Mouse (Mus musculus): ENCODE results near the gene Fhit.

Gene Fhit

GRCm38 (mm10) chr14:10933667-10934066, 228.2 kb downstream of the Fhit start:
- in situ Hi-C loops (cut with MboI; ENCODE audit: unreplicated experiment in 2 of 2) = no loop called here

GRCm38 (mm10) chr14:10917893-10918803, 243.7 kb downstream of the Fhit start:
- in situ Hi-C loops (cut with MboI; ENCODE audit: unreplicated experiment in 2 of 2) = no loop called here

GRCm38 (mm10) chr14:10908011-10908410, 253.8 kb downstream of the Fhit start:
- in situ Hi-C loops (cut with MboI; ENCODE audit: unreplicated experiment in 2 of 2) = no loop called here

- in situ Hi-C loops (cut with MboI; ENCODE audit: unreplicated experiment in 2 of 2) = no loop called here
These were observed 279.1 kb downstream of the Fhit start for GRCm38 (mm10) chr14:10882759-10883158.

GRCm38 (mm10) chr14:10880749-10881148, 281.1 kb downstream of the Fhit start:
- in situ Hi-C loops (cut with MboI; ENCODE audit: unreplicated experiment in 2 of 2) = no loop called here

GRCm38 (mm10) chr14:10874595-10875372, 287.1 kb downstream of the Fhit start:
- in situ Hi-C loops (cut with MboI; ENCODE audit: unreplicated experiment in 2 of 2) = no loop called here

- in situ Hi-C loops (cut with MboI; ENCODE audit: unreplicated experiment in 2 of 2) = no loop called here
These were observed 304.2 kb downstream of the Fhit start for GRCm38 (mm10) chr14:10857606-10858005.

GRCm38 (mm10) chr14:10851936-10852335, 309.9 kb downstream of the Fhit start:
- in situ Hi-C loops (cut with MboI; ENCODE audit: unreplicated experiment in 2 of 2) = no loop called here

GRCm38 (mm10) chr14:10836001-10836400, 325.8 kb downstream of the Fhit start:
- in situ Hi-C loops (cut with MboI; ENCODE audit: unreplicated experiment in 2 of 2) = no loop called here

- in situ Hi-C loops (cut with MboI; ENCODE audit: unreplicated experiment in 2 of 2) = no loop called here
These were observed 337.0 kb downstream of the Fhit start for GRCm38 (mm10) chr14:10824819-10825218.

- in situ Hi-C loops (cut with MboI; ENCODE audit: unreplicated experiment in 2 of 2) = no loop called here
These were observed 348.3 kb downstream of the Fhit start for GRCm38 (mm10) chr14:10813551-10813950.

- in situ Hi-C loops (cut with MboI; ENCODE audit: unreplicated experiment in 2 of 2) = no loop called here
These were observed 363.2 kb downstream of the Fhit start for GRCm38 (mm10) chr14:10798489-10799180.

- in situ Hi-C loops (cut with MboI; ENCODE audit: unreplicated experiment in 2 of 2) = no loop called here
These were observed 364.2 kb downstream of the Fhit start for GRCm38 (mm10) chr14:10797595-10797994.

GRCm38 (mm10) chr14:10795498-10796075, 366.2 kb downstream of the Fhit start:
- in situ Hi-C loops (cut with MboI; ENCODE audit: unreplicated experiment in 2 of 2) = no loop called here

GRCm38 (mm10) chr14:10783929-10784328, 377.9 kb downstream of the Fhit start:
- in situ Hi-C loops (cut with MboI; ENCODE audit: unreplicated experiment in 2 of 2) = no loop called here

- in situ Hi-C loops (cut with MboI; ENCODE audit: unreplicated experiment in 2 of 2) = no loop called here
These were observed 383.1 kb downstream of the Fhit start for GRCm38 (mm10) chr14:10778721-10779120.

- in situ Hi-C loops (cut with MboI; ENCODE audit: unreplicated experiment in 2 of 2) = loop anchor here in 1 of 2 experiments (25.0 kb wide), 1 partner anchor 1368 kb away; no protein-coding TSS in a partner anchor
These were observed 407.0 kb downstream of the Fhit start for GRCm38 (mm10) chr14:10754883-10755282.

- in situ Hi-C loops (cut with MboI; ENCODE audit: unreplicated experiment in 2 of 2) = no loop called here
These were observed 423.8 kb downstream of the Fhit start for GRCm38 (mm10) chr14:10738076-10738475.

- in situ Hi-C loops (cut with MboI; ENCODE audit: unreplicated experiment in 2 of 2) = no loop called here
These were observed 439.3 kb downstream of the Fhit start for GRCm38 (mm10) chr14:10722525-10722924.

- in situ Hi-C loops (cut with MboI; ENCODE audit: unreplicated experiment in 2 of 2) = no loop called here
These were observed 448.9 kb downstream of the Fhit start for GRCm38 (mm10) chr14:10712916-10713315.

GRCm38 (mm10) chr14:10712522-10712881, 449.3 kb downstream of the Fhit start:
- in situ Hi-C loops (cut with MboI; ENCODE audit: unreplicated experiment in 2 of 2) = no loop called here

Data from v-Abl transformed pro-B cells (cell line).